Mouse (Mus musculus) retina, adult 2 months (tissue): ENCODE results near the gene Chia1.
"Not testable (repeated sequence)": the region's sequence is repeated elsewhere in the genome, so short reads cannot be mapped to it uniquely, and the experiment has no call there.

ENCODE experiments used
- DNase-seq: peaks from one replicate; pipeline ENCODE4 v3.0.0-alpha.2; 2012; ENCODE audit warnings: low read depth, low spot score

Chia1 gene

GRCm38 (mm10) chr3:106112929-106113328 is at the start of gene Chia1:
Gene Chia1 (plus strand): TSS chr3:106113229.
- DNase-seq, result no peak

GRCm38 (mm10) chr3:106067707-106068106 is 45.3 kb upstream of the Chia1 start:
- not testable (repeated sequence) for DNase-seq

- DNase-seq, result no peak
Observed at GRCm38 (mm10) chr3:106070994-106071393, 42.0 kb upstream of the Chia1 start.

GRCm38 (mm10) chr3:106074824-106075223 is 38.2 kb upstream of the Chia1 start:
- no peak for DNase-seq

- no peak for DNase-seq
Observed at GRCm38 (mm10) chr3:106126999-106127398, 14.0 kb downstream of the Chia1 start.

- DNase-seq, result no peak
Observed at GRCm38 (mm10) chr3:106128807-106129493, 15.9 kb downstream of the Chia1 start.

- DNase-seq, result peak; percentile 20
Observed at GRCm38 (mm10) chr3:106131690-106132089, 18.7 kb downstream of the Chia1 start.

GRCm38 (mm10) chr3:106144081-106144480 is 31.1 kb downstream of the Chia1 start:
- DNase-seq, result no peak

- DNase-seq, result no peak
Observed at GRCm38 (mm10) chr3:106154413-106154812, 41.4 kb downstream of the Chia1 start.

- DNase-seq, result no peak
Observed at GRCm38 (mm10) chr3:106167464-106167863, 54.4 kb downstream of the Chia1 start, which contains the start of gene Chil3. Gene Chil3 (minus strand): TSS chr3:106167564.

- DNase-seq, result no peak
Observed at GRCm38 (mm10) chr3:106170522-106171053, 57.6 kb downstream of the Chia1 start.

GRCm38 (mm10) chr3:106171135-106171731 is 58.2 kb downstream of the Chia1 start:
- no peak for DNase-seq

- not testable (repeated sequence) for DNase-seq
Observed at GRCm38 (mm10) chr3:106172506-106172905, 59.5 kb downstream of the Chia1 start.

- not testable (repeated sequence) for DNase-seq
Observed at GRCm38 (mm10) chr3:106174971-106175370, 61.9 kb downstream of the Chia1 start.

GRCm38 (mm10) chr3:106177509-106178189 is 64.6 kb downstream of the Chia1 start:
- peak; percentile 8 for DNase-seq
